Mouse (Mus musculus) limb, embryonic 10.5 days (tissue): ENCODE data around the gene Rab3a. TPM values are rescaled to one million over a fixed set of nuclear protein-coding genes. Genes with fewer than 3 reads are reported as not detected.
A peak's percentile ranks its signal among the peaks of the same experiment; 100 is the strongest.

Experiments
- DNase-seq: peaks from one replicate; pipeline ENCODE4 v3.0.0-alpha.2; 2017; ENCODE audit warnings: low spot score
- H3K27ac ChIP-seq: fragments of 300-500 bp; sonication (generic); 2 replicates; pipeline ENCODE4 v1.5.1; 2016; ENCODE audit warnings: mild to moderate bottlenecking
- H3K27me3 ChIP-seq: fragments of 300-500 bp; sonication (generic); 2 replicates; pipeline ENCODE4 v1.6.1; 2016; ENCODE audit warnings: low read depth, mild to moderate bottlenecking; ENCODE audit not compliant: poor library complexity, severe bottlenecking
- H3K36me3 ChIP-seq: fragments of 300-500 bp; sonication (generic); 2 replicates; pipeline ENCODE4 v1.6.1; 2016; ENCODE audit warnings: mild to moderate bottlenecking, moderate library complexity
- H3K4me1 ChIP-seq: fragments of 300-500 bp; sonication (generic); 2 replicates; pipeline ENCODE4 v1.6.1; 2016
- H3K4me3 ChIP-seq: fragments of 300-500 bp; sonication (generic); 2 replicates; pipeline ENCODE4 v1.5.1; 2016; ENCODE audit warnings: mild to moderate bottlenecking, moderate library complexity
- H3K9me3 ChIP-seq: fragments of 300-500 bp; sonication (generic); replicated peaks from 2 replicates; pipeline ENCODE4 v1.6.1; 2016; ENCODE audit warnings: mild to moderate bottlenecking
- WGBS: fragments of 180-500 bp; shearing (Covaris S2); methylation state at CpG from one replicate; pipeline ENCODE4 v1.1.7; 2016; 5-methylcytosine and 5-hydroxymethylcytosine counted together
- polyA plus RNA-seq: library from polyadenylated mRNA; unstranded; fragments of >200 nt; fragmentation: Nextera tagmentation; extraction: Ambion mirVana; gene quantifications from 2 replicates; pipeline ENCODE4 v1.2.1, GENCODE M21; 2016

Rab3a gene
- 7.1 and 10.8 TPM in 2 replicates for polyA plus RNA-seq

DNA sequence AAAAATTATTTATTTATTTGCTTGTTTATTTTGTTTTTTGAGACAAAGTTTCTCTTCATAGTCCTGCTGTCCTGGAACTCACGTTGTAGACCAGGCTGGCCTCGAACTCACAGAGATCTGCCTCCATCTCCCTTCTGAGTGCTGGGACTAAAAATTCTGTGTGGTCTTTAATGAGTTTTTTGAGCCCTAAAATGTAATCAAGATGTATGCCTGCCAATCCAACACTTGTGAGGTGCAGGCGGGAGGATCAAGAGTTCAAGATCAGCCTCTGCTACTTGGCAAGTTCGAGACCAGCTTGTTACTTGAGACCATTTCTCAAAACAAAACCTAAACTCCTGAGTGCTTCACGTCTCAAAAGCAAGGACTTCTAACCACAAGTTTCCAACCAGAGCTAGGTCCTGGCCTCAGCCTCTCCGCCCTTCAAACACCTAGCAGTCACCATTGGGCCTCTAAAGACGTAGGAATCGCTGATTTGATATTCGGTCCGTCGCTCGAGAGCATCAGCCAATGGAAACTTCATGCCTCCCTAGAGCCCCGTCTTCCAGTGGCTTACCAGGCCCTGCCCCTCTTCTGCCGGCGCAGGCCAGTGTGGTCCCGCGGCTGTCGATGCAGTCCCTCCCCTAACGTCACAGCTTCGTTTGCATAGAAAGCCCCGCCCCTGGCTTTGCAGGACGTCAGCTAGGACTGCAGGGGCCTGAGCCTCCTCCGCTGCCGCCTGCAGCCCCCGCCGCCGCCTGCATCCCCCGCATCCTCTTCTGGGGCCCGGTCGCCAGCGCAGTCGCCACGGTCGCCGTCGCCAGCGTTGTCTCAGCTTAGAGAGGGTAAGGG, at the start of gene Rab3a:
TSS of gene Rab3a (plus strand) at position 637 of the 828 bp plus-strand sequence.
- peak within 1 kb of the TSS; percentile 71 for H3K4me3 ChIP-seq
- peak; percentile 92 for DNase-seq
- peaks cover 14% of the 10 kb centered on the region for H3K27me3 ChIP-seq
- peak within 1 kb of the TSS; percentile 83 for H3K27ac ChIP-seq
- peaks cover 30% of the 10 kb centered on the region for H3K36me3 ChIP-seq
- peaks cover 47% of the 10 kb centered on the region for H3K4me1 ChIP-seq
- no peaks in the 10 kb centered on the region for H3K9me3 ChIP-seq
- WGBS: 8% methylated on average over 37 of the region's 37 CpGs

DNA sequence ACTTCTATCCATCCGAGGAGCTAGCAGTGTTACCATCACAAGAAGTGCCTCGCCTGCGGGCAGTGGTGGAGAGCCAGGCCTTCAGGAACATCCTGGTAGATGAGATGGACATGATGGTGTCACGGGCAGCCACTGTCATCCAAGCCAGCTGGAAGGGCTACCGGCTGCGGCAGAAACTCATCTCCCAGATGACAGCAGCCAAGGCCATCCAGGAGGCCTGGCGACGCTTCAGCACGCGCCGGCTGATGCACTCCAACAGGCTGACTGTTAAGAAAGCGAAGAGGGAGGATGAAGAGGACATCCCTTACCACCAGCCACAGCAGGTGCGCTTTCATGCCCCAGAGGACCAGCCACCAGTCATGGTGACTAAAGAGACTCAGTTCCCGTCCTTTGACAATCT, 46.2 kb upstream of the Rab3a start:
- 92% methylated on average over 14 of the region's 14 CpGs for WGBS
- Histone ChIP-seq H3K36me3 (peaks cover 5% of the 10 kb centered on the region), H3K27me3 (no peaks in the 10 kb centered on the region)

DNA sequence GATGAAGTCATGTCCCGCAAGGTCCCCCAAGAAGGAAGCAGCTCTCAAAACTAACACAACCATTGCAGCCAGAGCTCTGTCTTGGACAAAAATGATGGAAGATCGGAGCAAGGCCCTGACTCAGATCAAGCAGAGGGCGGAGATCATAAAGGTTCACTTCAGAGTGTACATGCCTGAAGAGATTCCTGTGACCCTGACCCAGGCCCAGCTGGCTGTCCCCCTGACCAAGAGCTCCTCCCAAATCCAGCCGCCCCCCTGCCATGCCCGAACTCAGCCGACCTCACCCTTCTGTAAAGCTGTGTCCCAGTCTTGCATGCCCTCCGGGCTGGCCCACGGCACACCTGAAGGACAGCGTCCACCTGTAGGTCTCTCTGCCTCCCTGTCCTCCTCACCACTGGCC, 44.7 kb upstream of the Rab3a start:
- Histone ChIP-seq H3K4me3 (no peak overlapping the region), H3K27me3 (no peaks in the 10 kb centered on the region), H3K9me3 (no peaks in the 10 kb centered on the region), H3K36me3 (no peaks in the 10 kb centered on the region), H3K4me1 (peaks cover 5% of the 10 kb centered on the region; the same call in 1 of the 2 replicates), H3K27ac (no peak overlapping the region)
- WGBS: 90% methylated on average over 9 of the region's 9 CpGs
- DNase-seq: no peak

More for the DNA sequence above, 46.2 kb upstream of the Rab3a start:
- Histone ChIP-seq H3K4me1 (0 out of 2 replicates have a peak, but pooled peaks cover 1% of the 10 kb centered on the region), H3K9me3 (no peaks in the 10 kb centered on the region), H3K27ac (no peak overlapping the region), H3K4me3 (no peak overlapping the region)
- DNase-seq: no peak

DNA sequence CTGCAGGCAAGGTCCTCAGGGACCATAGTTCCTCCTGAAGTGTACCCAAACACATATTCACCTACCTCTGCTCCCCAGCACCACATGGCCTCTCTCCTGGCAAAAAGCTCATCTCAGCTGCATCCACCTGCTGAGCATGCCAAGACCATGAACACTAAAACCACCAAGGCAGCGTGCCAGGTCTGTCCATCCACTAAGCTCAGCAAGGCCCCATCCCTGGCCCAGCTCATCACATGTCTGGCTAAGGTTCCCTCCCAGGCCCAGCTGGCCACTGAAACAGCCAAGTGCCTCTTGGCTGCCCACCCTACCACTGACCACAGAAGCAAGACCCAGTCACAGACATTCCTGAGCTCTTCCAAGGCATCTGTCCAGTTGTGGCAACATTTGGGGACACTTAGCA, 44.2 kb upstream of the Rab3a start:
- H3K9me3 ChIP-seq: no peaks in the 10 kb centered on the region
- no peak for DNase-seq
- no peak overlapping the region for H3K4me3 ChIP-seq
- H3K36me3 ChIP-seq: no peaks in the 10 kb centered on the region
- H3K27me3 ChIP-seq: no peaks in the 10 kb centered on the region
- H3K4me1 ChIP-seq: peaks cover 5% of the 10 kb centered on the region; the same call in 1 of the 2 replicates
- WGBS: 90% methylated on average over 1 of the region's 1 CpGs
- no peak overlapping the region for H3K27ac ChIP-seq

DNA sequence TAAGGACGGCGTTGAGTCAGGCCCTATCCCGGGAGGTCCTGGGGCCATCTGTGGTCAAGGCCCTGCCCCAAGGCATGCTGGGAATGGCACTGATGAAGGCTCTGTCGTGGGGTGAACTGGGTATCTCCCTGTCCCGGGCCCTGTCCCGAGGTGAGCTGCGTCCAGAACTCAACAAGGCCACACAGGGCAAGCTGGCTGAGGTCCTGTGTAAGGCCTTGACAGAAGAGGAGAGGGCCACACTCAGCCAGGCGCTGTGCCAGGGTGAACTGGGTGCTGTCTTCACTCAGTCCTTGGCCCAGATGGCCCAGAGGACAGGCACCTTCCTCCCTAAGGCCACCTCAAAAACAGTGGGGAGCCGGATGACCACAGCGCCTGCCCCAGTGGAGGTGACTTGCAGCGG, 43.4 kb upstream of the Rab3a start:
- Histone ChIP-seq H3K4me3 (no peak overlapping the region), H3K27me3 (no peaks in the 10 kb centered on the region), H3K27ac (no peak overlapping the region), H3K9me3 (no peaks in the 10 kb centered on the region), H3K36me3 (no peaks in the 10 kb centered on the region), H3K4me1 (peaks cover 5% of the 10 kb centered on the region; the same call in 1 of the 2 replicates)
- WGBS: 89% methylated on average over 11 of the region's 11 CpGs
- no peak for DNase-seq

DNA sequence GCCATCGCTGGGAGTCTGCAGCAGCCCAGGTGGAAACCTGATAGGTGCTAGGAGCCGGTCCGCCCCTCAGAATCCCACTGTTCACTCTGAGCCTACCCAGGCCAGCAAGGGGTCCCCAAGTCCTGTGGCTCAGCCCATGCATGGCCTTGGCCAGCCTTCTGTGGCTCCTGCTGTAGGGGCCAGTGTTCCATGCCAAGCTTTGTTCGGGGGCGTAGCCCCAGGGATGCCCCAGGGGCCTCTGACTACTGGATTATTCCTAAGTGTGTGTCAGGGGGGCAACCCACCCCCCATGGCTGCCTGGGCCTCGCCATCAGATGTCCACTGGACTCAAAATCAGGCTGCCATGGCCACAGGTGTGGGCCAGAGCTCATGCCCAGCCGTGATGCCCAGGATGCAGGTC, 40.5 kb upstream of the Rab3a start:
- DNase-seq: no peak
- Histone ChIP-seq H3K27me3 (peaks cover 5% of the 10 kb centered on the region; the same call in 1 of the 2 replicates), H3K9me3 (no peaks in the 10 kb centered on the region), H3K27ac (peak overlapping the region; percentile 32; the same call in 1 of the 2 replicates), H3K4me3 (no peak overlapping the region), H3K36me3 (no peaks in the 10 kb centered on the region), H3K4me1 (peaks cover 9% of the 10 kb centered on the region)
- WGBS: 86% methylated on average over 7 of the region's 7 CpGs

DNA sequence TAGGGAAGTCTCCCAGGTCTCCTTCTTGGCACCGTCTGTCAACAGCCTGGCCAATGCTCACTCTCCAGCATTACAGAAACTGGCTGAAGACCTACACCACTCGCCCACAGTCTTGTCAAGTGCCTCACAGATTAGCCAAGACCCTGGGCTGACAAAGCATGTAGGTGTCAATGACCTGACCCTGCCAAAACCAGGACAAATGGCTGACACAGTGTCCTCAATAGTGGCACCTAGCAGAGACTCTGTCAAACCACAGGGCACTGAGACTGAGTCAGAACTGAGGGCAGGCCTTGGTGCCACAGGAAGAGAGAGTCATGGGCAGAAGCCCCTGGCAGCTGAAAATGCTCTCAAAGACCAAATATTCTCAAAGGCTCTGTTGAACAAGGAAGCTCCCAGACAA, 39.4 kb upstream of the Rab3a start:
- H3K27me3 ChIP-seq: peaks cover 5% of the 10 kb centered on the region; the same call in 1 of the 2 replicates
- no peaks in the 10 kb centered on the region for H3K36me3 ChIP-seq

DNA sequence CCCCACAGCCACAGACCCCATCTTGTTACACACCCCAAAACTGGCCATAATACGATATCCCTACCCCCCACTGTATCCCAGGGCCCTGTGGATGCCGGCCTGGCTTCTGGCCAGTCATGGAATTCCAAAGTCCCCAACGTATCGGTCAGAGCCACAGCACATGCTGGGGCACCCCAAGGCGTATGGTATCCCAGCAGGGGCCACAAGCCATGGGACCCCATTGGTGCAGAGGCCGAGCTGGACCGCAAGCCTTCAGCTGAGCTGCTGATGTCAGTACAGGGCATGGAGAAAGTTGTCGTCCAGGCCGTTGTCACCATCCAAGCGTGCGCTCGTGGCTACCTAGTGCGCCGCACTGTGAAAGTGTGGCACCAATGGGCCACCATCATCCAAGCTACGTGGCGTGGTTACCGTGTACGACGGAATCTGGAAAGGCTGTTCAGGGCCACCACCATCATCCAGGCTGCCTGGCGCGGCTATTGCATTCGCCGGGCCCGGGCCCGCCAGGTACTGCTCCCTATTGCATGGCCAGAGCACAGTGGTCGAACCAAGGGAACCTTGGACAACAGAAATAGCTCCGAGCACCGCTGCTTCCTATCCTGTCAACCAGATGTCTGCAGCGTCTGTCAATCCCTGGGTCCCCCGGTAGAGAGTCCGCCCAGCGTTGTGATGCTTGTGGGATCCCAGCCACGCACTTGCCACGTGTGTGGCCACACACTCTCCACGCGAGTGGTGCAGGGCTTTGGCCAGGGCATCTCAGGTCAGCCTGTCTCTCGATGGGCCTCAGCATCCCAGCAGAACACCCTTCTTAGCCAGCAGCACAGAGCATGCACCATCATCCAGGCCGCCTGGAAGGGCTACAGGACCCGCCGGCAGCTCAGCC, 37.7 kb upstream of the Rab3a start:
- Histone ChIP-seq H3K4me3 (no peak overlapping the region), H3K9me3 (no peaks in the 10 kb centered on the region), H3K4me1 (peaks cover 11% of the 10 kb centered on the region), H3K27ac (no peak overlapping the region), H3K36me3 (no peaks in the 10 kb centered on the region), H3K27me3 (peaks cover 5% of the 10 kb centered on the region; the same call in 1 of the 2 replicates)
- WGBS: 86% methylated on average over 40 of the region's 40 CpGs
- no peak for DNase-seq

More for the DNA sequence above, 39.4 kb upstream of the Rab3a start:
- DNase-seq: no peak
- Histone ChIP-seq H3K27ac (0 out of 2 replicates have a peak overlapping the region, but pooled peaks have one; percentile 47), H3K4me3 (no peak overlapping the region), H3K9me3 (no peaks in the 10 kb centered on the region), H3K4me1 (peaks cover 9% of the 10 kb centered on the region)
- 52% methylated on average over 2 of the region's 2 CpGs for WGBS

DNA sequence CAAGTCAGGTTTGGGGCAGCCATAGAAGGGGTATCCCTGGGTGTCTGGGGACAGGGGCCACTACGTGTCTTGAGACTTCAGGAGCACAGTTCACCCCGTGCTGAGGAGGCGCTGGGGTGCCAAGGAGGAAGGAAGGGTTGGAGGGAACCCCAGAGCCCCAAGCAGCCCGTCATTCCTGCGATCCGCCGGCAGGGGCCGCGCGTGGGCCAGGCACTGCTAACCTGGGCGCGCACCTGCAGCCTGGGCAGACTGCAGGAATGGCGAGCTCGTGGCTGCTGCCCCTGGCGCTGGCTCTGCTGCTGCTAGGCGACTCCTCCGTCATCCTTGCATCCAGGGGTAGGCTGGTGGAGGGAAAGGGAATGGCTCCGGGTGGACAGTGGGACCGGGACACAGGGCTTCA, 36.2 kb upstream of the Rab3a start, which contains the start of gene Gm3336:
TSS of gene Gm3336 (plus strand) at position 247 of the 400 bp plus-strand sequence.
- Histone ChIP-seq H3K4me3 (no peak within 1 kb of the TSS), H3K36me3 (no peaks in the 10 kb centered on the region), H3K27ac (no peak within 1 kb of the TSS), H3K4me1 (peaks cover 11% of the 10 kb centered on the region), H3K27me3 (peaks cover 5% of the 10 kb centered on the region; the same call in 1 of the 2 replicates), H3K9me3 (no peaks in the 10 kb centered on the region)
- 5% methylated on average over 19 of the region's 19 CpGs for WGBS
- DNase-seq: peak; percentile 73

DNA sequence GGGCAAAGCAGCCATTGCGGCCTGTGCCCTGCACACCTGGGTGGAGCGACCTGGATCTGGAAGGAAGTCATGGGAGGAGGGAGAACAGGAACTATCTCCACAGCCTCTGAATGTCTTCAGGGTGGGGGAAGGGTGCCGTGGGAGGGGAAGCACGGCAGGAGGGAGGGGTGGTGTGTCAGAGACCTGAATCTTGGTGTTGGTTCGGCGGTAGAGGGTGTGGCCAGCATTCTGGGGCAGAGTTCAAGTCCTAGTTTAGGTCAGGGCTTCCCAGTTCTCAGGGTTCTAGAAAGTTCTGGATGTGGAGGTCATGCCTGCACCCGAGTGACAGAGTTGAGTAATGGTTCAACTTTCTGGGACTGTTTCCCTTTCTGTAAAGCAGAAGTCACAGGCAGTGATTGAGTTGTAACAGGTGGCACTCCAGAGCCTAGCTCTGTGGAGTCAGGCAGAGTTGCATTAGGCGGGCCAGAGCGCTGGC, 34.6 kb upstream of the Rab3a start:
- no peaks in the 10 kb centered on the region for H3K9me3 ChIP-seq
- no peak for DNase-seq
- H3K27me3 ChIP-seq: peaks cover 5% of the 10 kb centered on the region; the same call in 1 of the 2 replicates
- peaks cover 13% of the 10 kb centered on the region for H3K4me1 ChIP-seq
- H3K36me3 ChIP-seq: no peaks in the 10 kb centered on the region
- no peak overlapping the region for H3K27ac ChIP-seq
- no peak overlapping the region for H3K4me3 ChIP-seq
- 67% methylated on average over 9 of the region's 9 CpGs for WGBS

DNA sequence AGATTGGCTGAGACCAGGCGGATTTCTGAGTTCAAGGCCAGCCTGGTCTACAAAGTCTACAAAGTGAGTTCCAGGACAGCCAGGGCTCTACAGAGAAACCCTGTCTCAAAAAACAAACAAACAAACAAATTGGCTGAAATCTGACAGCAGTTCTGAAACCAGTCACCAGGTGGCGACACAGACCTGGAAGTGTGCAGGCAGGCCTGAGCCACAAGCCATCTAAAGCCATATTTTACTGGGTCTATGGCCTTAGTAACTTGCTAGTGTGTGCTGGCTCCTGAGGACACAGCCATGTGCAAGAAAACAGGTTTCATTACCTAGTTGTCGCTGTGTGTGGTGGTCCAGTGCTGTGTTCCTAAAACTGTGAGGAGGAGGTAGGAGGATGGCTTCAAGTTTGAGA, 33.7 kb upstream of the Rab3a start:
- H3K27me3 ChIP-seq: peaks cover 6% of the 10 kb centered on the region; the same call in 1 of the 2 replicates
- peak; percentile 89 for DNase-seq

DNA sequence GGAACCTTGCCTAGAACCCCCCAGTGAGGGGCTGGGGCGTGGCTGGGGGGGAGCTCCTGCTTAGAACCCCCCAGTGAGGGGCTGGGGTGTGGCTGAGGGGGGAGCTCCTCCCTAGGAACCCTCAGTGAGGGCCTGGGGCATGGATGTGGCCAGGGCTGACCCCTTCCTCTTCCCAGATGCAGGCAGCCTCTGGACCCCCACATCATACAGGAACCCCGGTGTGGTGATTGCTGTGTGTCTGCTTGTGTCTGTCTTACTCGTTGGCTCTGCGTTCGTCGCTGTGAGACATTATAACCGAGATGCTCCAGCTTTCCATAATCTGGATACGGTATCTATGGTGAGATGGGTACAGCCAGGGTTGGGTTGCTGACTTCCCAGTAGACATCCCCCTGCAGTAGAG, 32.9 kb upstream of the Rab3a start:
- peaks cover 14% of the 10 kb centered on the region for H3K27me3 ChIP-seq
- no peak overlapping the region for H3K27ac ChIP-seq
- DNase-seq: no peak
- no peaks in the 10 kb centered on the region for H3K36me3 ChIP-seq
- H3K4me3 ChIP-seq: no peak overlapping the region
- peaks cover 13% of the 10 kb centered on the region for H3K4me1 ChIP-seq
- 83% methylated on average over 8 of the region's 8 CpGs for WGBS
- H3K9me3 ChIP-seq: no peaks in the 10 kb centered on the region

More for the DNA sequence above, 33.7 kb upstream of the Rab3a start:
- peaks cover 13% of the 10 kb centered on the region for H3K4me1 ChIP-seq
- WGBS: 5% methylated on average over 3 of the region's 3 CpGs
- no peak overlapping the region for H3K27ac ChIP-seq
- H3K36me3 ChIP-seq: no peaks in the 10 kb centered on the region
- H3K9me3 ChIP-seq: no peaks in the 10 kb centered on the region
- no peak overlapping the region for H3K4me3 ChIP-seq
